Mouse (Mus musculus): ENCODE results near the gene Hist1h4n. TPM values are rescaled to one million over a fixed set of nuclear protein-coding genes. Genes with fewer than 3 reads are reported as not detected.
"Not testable (repeated sequence)": the region's sequence is repeated elsewhere in the genome, so short reads cannot be mapped to it uniquely, and the experiment has no call there.

Hist1h4n gene
- total and polyA plus RNA-seq, 2 experiments from 2014 or later: 1.7 to 1,972 TPM

DNA sequence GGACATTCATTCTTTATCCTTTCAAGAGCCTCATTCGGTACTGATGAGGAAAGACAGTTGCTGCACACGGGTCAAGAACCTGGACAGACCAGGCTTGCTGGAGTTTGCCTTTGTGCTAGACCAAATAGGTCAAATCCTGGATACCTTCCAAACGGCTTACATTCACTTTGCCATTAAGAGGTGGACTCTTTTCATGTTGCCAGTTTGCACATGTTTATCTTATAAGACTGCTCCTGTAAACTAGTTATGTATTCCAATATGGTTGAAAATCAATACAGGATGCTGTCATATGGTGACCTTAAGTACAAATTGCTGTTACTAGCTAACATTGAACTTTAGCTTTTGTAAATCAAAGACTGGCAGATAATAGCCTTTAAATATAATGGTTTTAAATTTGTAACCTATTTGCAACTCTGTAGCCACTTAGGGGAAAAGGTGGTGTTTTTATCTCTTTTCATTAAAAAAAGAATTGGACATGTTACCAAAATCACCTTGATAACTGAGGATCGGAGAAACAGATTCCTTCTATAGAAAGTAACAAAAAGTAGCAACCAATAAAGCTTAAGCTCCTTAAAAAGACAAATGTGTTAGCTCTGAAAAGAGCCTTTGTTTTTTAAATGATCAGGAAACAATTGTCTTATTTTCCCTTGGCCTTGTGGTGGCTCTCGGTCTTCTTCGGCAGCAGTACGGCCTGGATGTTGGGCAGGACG, 45.7 kb downstream of the Hist1h4n start:
- no peaks in the 10 kb centered on the region for H3K36me3 ChIP-seq (ENCODE audit: insufficient read depth, low read length)
- TF ChIP-seq CTCF (IDR thresholded peaks at IDR 0.05): no peak
- no peak overlapping the region for H3K27ac ChIP-seq (ENCODE audit: low read depth, low read length)
- peaks cover 4% of the 10 kb centered on the region; the same call in 1 of the 2 replicates for H3K4me1 ChIP-seq (ENCODE audit: insufficient read depth, low read length)
- H3K9me3 ChIP-seq (ENCODE audit: low read length): no peaks in the 10 kb centered on the region
- no peaks in the 10 kb centered on the region for H3K27me3 ChIP-seq (ENCODE audit: insufficient read depth, low read length)
- no peak overlapping the region for H3K9ac ChIP-seq (replicated peaks; ENCODE audit: low read length, poor library complexity, severe bottlenecking)
- ATAC-seq (ENCODE audit: low FRiP score) (no peak), DNase-seq (ENCODE audit: low spot score) (no peak)
- H3K4me2 ChIP-seq (ENCODE audit: low read depth, low read length, poor library complexity, severe bottlenecking): peak overlapping the region; percentile 52
- WGBS: 4% methylated on average over 8 of the region's 8 CpGs
- H3K4me3 ChIP-seq (ENCODE audit: low read depth, low read length): peak overlapping the region; percentile 36

DNA sequence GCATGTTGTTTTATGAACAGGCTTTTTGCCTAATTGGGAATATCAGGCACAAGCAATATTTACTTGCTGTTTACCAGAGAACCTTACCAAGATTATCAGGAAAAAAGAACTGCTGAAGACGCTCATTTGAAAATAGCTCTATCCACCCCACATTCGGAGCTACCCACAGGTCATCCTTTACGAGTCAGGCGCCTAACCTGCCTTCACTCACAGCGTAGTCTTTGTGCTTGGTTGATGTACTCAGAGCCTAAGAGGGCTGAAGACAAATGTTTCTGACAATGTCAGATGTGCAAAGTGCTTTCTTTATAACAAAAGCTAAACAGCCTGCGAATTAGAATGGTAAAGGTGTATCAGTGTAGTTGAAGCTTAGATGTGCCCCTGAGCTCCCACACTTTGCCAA, 47.7 kb downstream of the Hist1h4n start:
- H3K9me3 ChIP-seq (ENCODE audit: low read length): no peaks in the 10 kb centered on the region
- no peak overlapping the region for H3K9ac ChIP-seq (replicated peaks; ENCODE audit: low read length, poor library complexity, severe bottlenecking)
- H3K4me1 ChIP-seq (ENCODE audit: insufficient read depth, low read length): peaks cover 11% of the 10 kb centered on the region
- H3K36me3 ChIP-seq (ENCODE audit: insufficient read depth, low read length): no peaks in the 10 kb centered on the region
- no peak for TF ChIP-seq CTCF (IDR thresholded peaks at IDR 0.05)
- no peak overlapping the region for H3K27ac ChIP-seq (ENCODE audit: low read depth, low read length)
- WGBS: 26% methylated on average over 6 of the region's 6 CpGs
- H3K27me3 ChIP-seq (ENCODE audit: insufficient read depth, low read length): no peaks in the 10 kb centered on the region
- ATAC-seq (ENCODE audit: low FRiP score) (no peak), DNase-seq (ENCODE audit: low spot score) (no peak)
- no peak overlapping the region for H3K4me2 ChIP-seq (ENCODE audit: low read depth, low read length, poor library complexity, severe bottlenecking)
- H3K4me3 ChIP-seq (ENCODE audit: low read depth, low read length): no peak overlapping the region

DNA sequence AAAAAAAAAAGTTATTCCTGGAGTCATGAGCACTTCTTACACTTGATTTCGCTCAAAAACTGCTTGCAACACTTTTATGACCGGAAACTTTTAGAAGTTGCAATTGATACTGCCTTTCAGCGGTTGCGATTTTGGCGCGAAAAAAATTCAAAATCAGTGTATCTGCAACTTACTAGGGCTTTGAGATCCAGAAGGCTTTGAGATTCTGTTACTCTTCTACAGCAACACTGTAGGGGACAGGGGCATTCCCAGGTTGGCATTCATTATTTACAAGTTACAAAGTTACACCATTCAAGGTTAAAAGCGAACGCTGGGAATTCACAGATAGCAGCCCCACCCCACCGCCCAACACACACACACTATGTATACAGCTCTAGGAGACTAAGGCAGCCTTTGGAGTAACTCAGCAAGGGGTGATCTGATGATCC, 48.2 kb downstream of the Hist1h4n start:
- TF ChIP-seq CTCF (IDR thresholded peaks at IDR 0.05): no peak
- DNase-seq (ENCODE audit: low spot score) (peak; percentile 61), ATAC-seq (ENCODE audit: low FRiP score) (no peak)
- Histone ChIP-seq H3K9ac (replicated peaks; ENCODE audit: low read length, poor library complexity, severe bottlenecking) (no peak overlapping the region), H3K4me2 (ENCODE audit: low read depth, low read length, poor library complexity, severe bottlenecking) (peak overlapping the region; percentile 44), H3K36me3 (ENCODE audit: insufficient read depth, low read length) (no peaks in the 10 kb centered on the region), H3K4me1 (ENCODE audit: insufficient read depth, low read length) (peaks cover 11% of the 10 kb centered on the region), H3K27ac (ENCODE audit: low read depth, low read length) (no peak overlapping the region), H3K9me3 (ENCODE audit: low read length) (no peaks in the 10 kb centered on the region), H3K27me3 (ENCODE audit: insufficient read depth, low read length) (no peaks in the 10 kb centered on the region), H3K4me3 (ENCODE audit: low read depth, low read length) (peak overlapping the region; percentile 37)
- 3% methylated on average over 9 of the region's 9 CpGs for WGBS

DNA sequence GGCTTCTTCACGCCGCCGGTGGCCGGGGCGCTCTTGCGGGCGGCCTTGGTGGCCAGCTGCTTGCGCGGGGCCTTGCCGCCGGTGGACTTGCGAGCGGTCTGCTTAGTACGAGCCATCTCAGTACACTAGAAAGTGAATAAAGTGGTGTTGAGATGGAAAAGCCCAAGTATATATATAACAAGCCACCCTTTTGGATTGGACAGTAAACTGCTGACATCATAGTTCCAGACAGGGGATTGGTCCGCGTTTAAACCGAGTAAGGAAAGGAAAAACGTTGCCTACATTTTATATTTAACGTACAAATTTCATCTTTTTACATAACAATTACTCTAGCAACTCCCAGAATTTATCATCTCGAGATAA, 48.8 kb downstream of the Hist1h4n start, which contains the start of gene Hist1h3i:
Gene Hist1h3i, minus strand, starts transcription at position 116 of the 363 bp plus-strand sequence.
- WGBS: 0% methylated on average over 13 of the region's 20 CpGs

DNA sequence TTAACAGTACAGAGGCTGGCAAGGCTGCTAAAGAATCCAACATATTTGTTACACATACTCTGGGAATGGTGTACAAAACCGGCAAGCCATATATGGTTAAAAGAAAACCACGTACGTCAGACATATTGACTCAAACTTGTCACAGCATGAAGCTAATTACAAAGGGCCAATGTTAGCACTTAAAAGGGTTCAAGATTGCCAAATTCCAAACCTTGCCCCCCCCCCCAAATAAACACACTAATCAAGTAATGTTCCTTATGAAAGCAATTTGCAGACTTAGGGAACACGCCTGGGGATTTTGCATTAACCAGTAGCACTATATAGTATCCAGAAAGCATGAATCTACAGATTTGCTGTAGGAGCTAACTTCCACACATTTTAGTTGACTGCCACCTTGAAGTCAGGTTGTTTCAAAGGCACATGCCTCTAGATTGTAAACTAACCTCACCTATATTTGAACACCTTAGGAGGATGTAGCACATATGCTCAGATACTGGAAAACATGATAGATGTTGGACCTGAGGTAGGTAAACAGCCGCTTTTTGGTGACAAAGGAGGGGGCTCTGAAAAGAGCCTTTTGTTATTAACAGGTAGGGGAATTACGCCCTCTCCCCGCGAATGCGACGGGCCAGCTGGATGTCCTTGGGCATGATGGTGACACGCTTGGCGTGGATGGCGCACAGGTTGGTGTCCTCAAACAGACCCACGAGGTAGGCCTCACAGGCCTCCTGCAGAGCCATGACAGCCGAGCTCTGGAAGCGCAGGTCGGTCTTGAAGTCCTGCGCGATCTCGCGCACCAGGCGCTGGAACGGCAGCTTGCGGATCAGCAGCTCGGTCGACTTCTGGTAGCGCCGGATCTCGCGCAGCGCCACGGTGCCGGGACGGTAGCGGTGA, 49.4 kb downstream of the Hist1h4n start:
- not testable (repeated sequence) for H3K27ac ChIP-seq (ENCODE audit: low read depth, low read length); ATAC-seq (ENCODE audit: low FRiP score); H3K36me3 ChIP-seq (ENCODE audit: insufficient read depth, low read length); H3K9me3 ChIP-seq (ENCODE audit: low read length); H3K27me3 ChIP-seq (ENCODE audit: insufficient read depth, low read length)
- peaks cover 11% of the 10 kb centered on the region for H3K4me1 ChIP-seq (ENCODE audit: insufficient read depth, low read length)
- peak overlapping the region; percentile 46 for H3K9ac ChIP-seq (replicated peaks; ENCODE audit: low read length, poor library complexity, severe bottlenecking)
- H3K4me2 ChIP-seq (ENCODE audit: low read depth, low read length, poor library complexity, severe bottlenecking): peak overlapping the region; percentile 67
- H3K4me3 ChIP-seq (ENCODE audit: low read depth, low read length): peak overlapping the region; percentile 37
- peak; percentile 26 for DNase-seq (ENCODE audit: low spot score)
- 2% methylated on average over 14 of the region's 35 CpGs for WGBS

More for the DNA sequence above, 48.8 kb downstream of the Hist1h4n start, which contains the start of gene Hist1h3i:
- H3K4me1 ChIP-seq (ENCODE audit: insufficient read depth, low read length): peaks cover 11% of the 10 kb centered on the region
- peak within 1 kb of the TSS; percentile 37 for H3K4me3 ChIP-seq (ENCODE audit: low read depth, low read length)
- peak; percentile 94 for DNase-seq (ENCODE audit: low spot score)
- no peaks in the 10 kb centered on the region for H3K36me3 ChIP-seq (ENCODE audit: insufficient read depth, low read length)
- no peaks in the 10 kb centered on the region for H3K27me3 ChIP-seq (ENCODE audit: insufficient read depth, low read length)
- peak; percentile 79 for ATAC-seq (ENCODE audit: low FRiP score)
- peak within 1 kb of the TSS; percentile 46 for H3K9ac ChIP-seq (replicated peaks; ENCODE audit: low read length, poor library complexity, severe bottlenecking)
- no peak within 1 kb of the TSS for H3K27ac ChIP-seq (ENCODE audit: low read depth, low read length)
- no peak for TF ChIP-seq CTCF (IDR thresholded peaks at IDR 0.05)
- H3K4me2 ChIP-seq (ENCODE audit: low read depth, low read length, poor library complexity, severe bottlenecking): peak within 1 kb of the TSS; percentile 67
- H3K9me3 ChIP-seq (ENCODE audit: low read length): no peaks in the 10 kb centered on the region

Small RNA genes lying within 50 kb of the gene (microRNA-seq; reads per million reads assigned to microRNA genes)
- gene Gm19658 (ENCODE audit: borderline number of aligned reads): not detected
- gene Gm44346 (ENCODE audit: borderline number of aligned reads): not detected
- not detected for gene Gm44466 (ENCODE audit: borderline number of aligned reads)

Other genes with a start within 250 kb of the Hist1h4n start
- gene Olfr1362, start 218.2 kb downstream of the Hist1h4n start, total RNA-seq (2014; rRNA removed): not detected in 2 replicates
- not detected in 2 replicates for gene Olfr1362, start 218.2 kb downstream of the Hist1h4n start, polyA plus RNA-seq (2015; fragmentation: Nextera tagmentation; extraction: Ambion mirVana)
- gene Olfr11, start 189.7 kb downstream of the Hist1h4n start, total RNA-seq (2014; rRNA removed): not detected in 2 replicates
- gene Olfr11, start 189.7 kb downstream of the Hist1h4n start, polyA plus RNA-seq (2015; fragmentation: Nextera tagmentation; extraction: Ambion mirVana): not detected in 2 replicates
- not detected in 2 replicates for gene Olfr1361, start 168.8 kb downstream of the Hist1h4n start, total RNA-seq (2014; rRNA removed)
- not detected in 2 replicates for gene Olfr1361, start 168.8 kb downstream of the Hist1h4n start, polyA plus RNA-seq (2015; fragmentation: Nextera tagmentation; extraction: Ambion mirVana)
- not detected in 2 replicates for gene Olfr1360, start 154.8 kb downstream of the Hist1h4n start, total RNA-seq (2014; rRNA removed)
- gene Olfr1360, start 154.8 kb downstream of the Hist1h4n start, polyA plus RNA-seq (2015; fragmentation: Nextera tagmentation; extraction: Ambion mirVana): not detected in 2 replicates
- not detected in 2 replicates for gene Olfr1359, start 134.1 kb downstream of the Hist1h4n start, total RNA-seq (2014; rRNA removed)
- gene Olfr1359, start 134.1 kb downstream of the Hist1h4n start, polyA plus RNA-seq (2015; fragmentation: Nextera tagmentation; extraction: Ambion mirVana): not detected in 2 replicates
- gene Hist1h2bl, start 116.1 kb downstream of the Hist1h4n start, total RNA-seq (2014; rRNA removed): 87.0 and 175 TPM in 2 replicates
- gene Hist1h2bl, start 116.1 kb downstream of the Hist1h4n start, polyA plus RNA-seq (2015; fragmentation: Nextera tagmentation; extraction: Ambion mirVana): not detected in 2 replicates
- 253 and 398 TPM in 2 replicates for gene Hist1h2ai, start 115.8 kb downstream of the Hist1h4n start, total RNA-seq (2014; rRNA removed)
- 3.2 and 3.5 TPM in 2 replicates for gene Hist1h2ai, start 115.8 kb downstream of the Hist1h4n start, polyA plus RNA-seq (2015; fragmentation: Nextera tagmentation; extraction: Ambion mirVana)
- gene Hist1h3h, start 114.5 kb downstream of the Hist1h4n start, total RNA-seq (2014; rRNA removed): 258 and 532 TPM in 2 replicates
- 2.0 TPM in 1 of 2 replicates, not detected in the other for gene Hist1h3h, start 114.5 kb downstream of the Hist1h4n start, polyA plus RNA-seq (2015; fragmentation: Nextera tagmentation; extraction: Ambion mirVana)
- gene Hist1h2bm, start 110.2 kb downstream of the Hist1h4n start, total RNA-seq (2014; rRNA removed): 201 and 468 TPM in 2 replicates
- 0.39 and 0.51 TPM in 2 replicates for gene Hist1h2bm, start 110.2 kb downstream of the Hist1h4n start, polyA plus RNA-seq (2015; fragmentation: Nextera tagmentation; extraction: Ambion mirVana)
- gene Hist1h4j, start 97.1 kb downstream of the Hist1h4n start, total RNA-seq (2014; rRNA removed): 304 and 479 TPM in 2 replicates
- 0.32 TPM in 1 of 2 replicates, not detected in the other for gene Hist1h4j, start 97.1 kb downstream of the Hist1h4n start, polyA plus RNA-seq (2015; fragmentation: Nextera tagmentation; extraction: Ambion mirVana)
- 386 and 434 TPM in 2 replicates for gene Hist1h4k, start 81.7 kb downstream of the Hist1h4n start, total RNA-seq (2014; rRNA removed)
- gene Hist1h4k, start 81.7 kb downstream of the Hist1h4n start, polyA plus RNA-seq (2015; fragmentation: Nextera tagmentation; extraction: Ambion mirVana): 0.80 and 2.1 TPM in 2 replicates
- gene Hist1h2ak, start 78.4 kb downstream of the Hist1h4n start, total RNA-seq (2014; rRNA removed): 254 and 276 TPM in 2 replicates
- 2.4 and 4.6 TPM in 2 replicates for gene Hist1h2ak, start 78.4 kb downstream of the Hist1h4n start, polyA plus RNA-seq (2015; fragmentation: Nextera tagmentation; extraction: Ambion mirVana)
- 212 and 326 TPM in 2 replicates for gene Hist1h2bn, start 78.1 kb downstream of the Hist1h4n start, total RNA-seq (2014; rRNA removed)
- gene Hist1h2bn, start 78.1 kb downstream of the Hist1h4n start, polyA plus RNA-seq (2015; fragmentation: Nextera tagmentation; extraction: Ambion mirVana): not detected in 2 replicates
- 54.7 and 116 TPM in 2 replicates for gene Hist1h1b, start 51.6 kb downstream of the Hist1h4n start, total RNA-seq (2014; rRNA removed)
- 2.0 TPM in 2 replicates for gene Hist1h1b, start 51.6 kb downstream of the Hist1h4n start, polyA plus RNA-seq (2015; fragmentation: Nextera tagmentation; extraction: Ambion mirVana)
- 282 and 525 TPM in 2 replicates for gene Hist1h3i, start 48.8 kb downstream of the Hist1h4n start, total RNA-seq (2014; rRNA removed)
- gene Hist1h3i, start 48.8 kb downstream of the Hist1h4n start, polyA plus RNA-seq (2015; fragmentation: Nextera tagmentation; extraction: Ambion mirVana): 8.2 and 10.0 TPM in 2 replicates
- gene Hist1h2an, start 45.0 kb downstream of the Hist1h4n start, total RNA-seq (2014; rRNA removed): 145 and 318 TPM in 2 replicates
- gene Hist1h2an, start 45.0 kb downstream of the Hist1h4n start, polyA plus RNA-seq (2015; fragmentation: Nextera tagmentation; extraction: Ambion mirVana): not detected in 2 replicates
- gene Hist1h2bp, start 44.7 kb downstream of the Hist1h4n start, total RNA-seq (2014; rRNA removed): 41.9 and 77.2 TPM in 2 replicates
- gene Hist1h2bp, start 44.7 kb downstream of the Hist1h4n start, polyA plus RNA-seq (2015; fragmentation: Nextera tagmentation; extraction: Ambion mirVana): 0.48 and 0.76 TPM in 2 replicates
- gene Hist1h2bq, start 22.0 kb downstream of the Hist1h4n start, total RNA-seq (2014; rRNA removed): 213 and 311 TPM in 2 replicates
- 2.7 and 3.8 TPM in 2 replicates for gene Hist1h2bq, start 22.0 kb downstream of the Hist1h4n start, polyA plus RNA-seq (2015; fragmentation: Nextera tagmentation; extraction: Ambion mirVana)
- gene Hist1h2ao, start 21.7 kb downstream of the Hist1h4n start, total RNA-seq (2014; rRNA removed): not detected in 2 replicates
- not detected in 2 replicates for gene Hist1h2ao, start 21.7 kb downstream of the Hist1h4n start, polyA plus RNA-seq (2015; fragmentation: Nextera tagmentation; extraction: Ambion mirVana)
- 2.3 TPM in 1 of 2 replicates, not detected in the other for gene Hist1h4m, start 20.4 kb downstream of the Hist1h4n start, total RNA-seq (2014; rRNA removed)
- 1.8 TPM in 1 of 2 replicates, not detected in the other for gene Hist1h4m, start 20.4 kb downstream of the Hist1h4n start, polyA plus RNA-seq (2015; fragmentation: Nextera tagmentation; extraction: Ambion mirVana)
- gene Hist1h2ap, start 1.3 kb upstream of the Hist1h4n start, total RNA-seq (2014; rRNA removed): 409 and 620 TPM in 2 replicates
- gene Hist1h2ap, start 1.3 kb upstream of the Hist1h4n start, polyA plus RNA-seq (2015; fragmentation: Nextera tagmentation; extraction: Ambion mirVana): 282 and 299 TPM in 2 replicates
- gene Hist1h2br, start 1.5 kb upstream of the Hist1h4n start, total RNA-seq (2014; rRNA removed): 112 and 283 TPM in 2 replicates
- 3.0 and 4.0 TPM in 2 replicates for gene Hist1h2br, start 1.5 kb upstream of the Hist1h4n start, polyA plus RNA-seq (2015; fragmentation: Nextera tagmentation; extraction: Ambion mirVana)
- 8.1 and 9.8 TPM in 2 replicates for gene Zfp184, start 112.9 kb upstream of the Hist1h4n start, total RNA-seq (2014; rRNA removed)
- 7.5 and 8.4 TPM in 2 replicates for gene Zfp184, start 112.9 kb upstream of the Hist1h4n start, polyA plus RNA-seq (2015; fragmentation: Nextera tagmentation; extraction: Ambion mirVana)
- gene Pom121l2, start 149.0 kb upstream of the Hist1h4n start, total RNA-seq (2014; rRNA removed): 0.05 and 0.90 TPM in 2 replicates
- not detected in 2 replicates for gene Pom121l2, start 149.0 kb upstream of the Hist1h4n start, polyA plus RNA-seq (2015; fragmentation: Nextera tagmentation; extraction: Ambion mirVana)
- gene Prss16, start 177.5 kb upstream of the Hist1h4n start, total RNA-seq (2014; rRNA removed): 0.09 and 1.6 TPM in 2 replicates
- gene Prss16, start 177.5 kb upstream of the Hist1h4n start, polyA plus RNA-seq (2015; fragmentation: Nextera tagmentation; extraction: Ambion mirVana): not detected in 2 replicates
- 4.5 and 62.6 TPM in 2 replicates for gene Hist1h2ah, start 203.4 kb upstream of the Hist1h4n start, total RNA-seq (2014; rRNA removed)
- 6.9 TPM in 1 of 2 replicates, not detected in the other for gene Hist1h2ah, start 203.4 kb upstream of the Hist1h4n start, polyA plus RNA-seq (2015; fragmentation: Nextera tagmentation; extraction: Ambion mirVana)
- gene Hist1h2bk, start 203.7 kb upstream of the Hist1h4n start, total RNA-seq (2014; rRNA removed): 112 and 321 TPM in 2 replicates
- gene Hist1h2bk, start 203.7 kb upstream of the Hist1h4n start, polyA plus RNA-seq (2015; fragmentation: Nextera tagmentation; extraction: Ambion mirVana): not detected in 2 replicates
- 10.0 and 19.2 TPM in 2 replicates for gene Hist1h4i, start 209.2 kb upstream of the Hist1h4n start, total RNA-seq (2014; rRNA removed)
- 2.2 and 2.5 TPM in 2 replicates for gene Hist1h4i, start 209.2 kb upstream of the Hist1h4n start, polyA plus RNA-seq (2015; fragmentation: Nextera tagmentation; extraction: Ambion mirVana)
- 84.2 and 252 TPM in 2 replicates for gene Hist1h2ag, start 210.7 kb upstream of the Hist1h4n start, total RNA-seq (2014; rRNA removed)
- gene Hist1h2ag, start 210.7 kb upstream of the Hist1h4n start, polyA plus RNA-seq (2015; fragmentation: Nextera tagmentation; extraction: Ambion mirVana): 2.5 TPM in 1 of 2 replicates, not detected in the other
- gene Hist1h2bj, start 211.0 kb upstream of the Hist1h4n start, total RNA-seq (2014; rRNA removed): 161 and 335 TPM in 2 replicates
- 2.7 and 3.2 TPM in 2 replicates for gene Hist1h2bj, start 211.0 kb upstream of the Hist1h4n start, polyA plus RNA-seq (2015; fragmentation: Nextera tagmentation; extraction: Ambion mirVana)

Data from midbrain, postnatal 0 days (tissue).